Mouse (Mus musculus) G1E (cell line): ENCODE data around the gene Rhbdd2. TPM values are rescaled to one million over a fixed set of nuclear protein-coding genes. Genes with fewer than 3 reads are reported as not detected.
A peak's percentile ranks its signal among the peaks of the same experiment; 100 is the strongest.

Experiments
- ATAC-seq: 2 replicates; pipeline ENCODE4 v1.8.0; 2016; ENCODE audit warnings: mild to moderate bottlenecking; ENCODE audit not compliant: insufficient number of reproducible peaks, poor library complexity, low FRiP score, severe bottlenecking; ENCODE audit errors: extremely low read depth
- DNase-seq: peaks from one replicate; pipeline ENCODE4 v3.0.0; 2012; ENCODE audit warnings: low spot score
- H3K27me3 ChIP-seq: 2 replicates; pipeline ENCODE4 v1.6.1; 2012; ENCODE audit warnings: mild to moderate bottlenecking, low read length, inconsistent platforms; ENCODE audit not compliant: insufficient read depth
- H3K36me3 ChIP-seq: replicated peaks from 2 replicates; pipeline ENCODE3; 2012; ENCODE audit warnings: mild to moderate bottlenecking, inconsistent platforms
- H3K4me1 ChIP-seq: 2 replicates; pipeline ENCODE4 v1.6.1; 2012; ENCODE audit warnings: low read depth, low read length, inconsistent platforms, mixed read lengths; ENCODE audit not compliant: insufficient read depth
- H3K4me3 ChIP-seq: 2 replicates; pipeline ENCODE4 v1.5.1; 2012; ENCODE audit warnings: low read depth, mild to moderate bottlenecking, inconsistent platforms, low read length, moderate library complexity, mixed read lengths
- H3K9me3 ChIP-seq: replicated peaks from 2 replicates; pipeline ENCODE4 v1.6.1; 2012; ENCODE audit warnings: inconsistent platforms
- CTCF ChIP-seq: IDR thresholded peaks from 2 replicates; pipeline ENCODE4 v1.5.1; 2012; ENCODE audit warnings: low read depth, low read length, inconsistent platforms, mixed read lengths
- GATA1 ChIP-seq: IDR thresholded peaks from 2 replicates; pipeline ENCODE4 v1.6.1; 2012; ENCODE audit warnings: borderline replicate concordance, low read length, inconsistent platforms, mixed read lengths
- GATA2 ChIP-seq: IDR thresholded peaks from 2 replicates; pipeline ENCODE4 v1.6.1; 2012; ENCODE audit warnings: low read depth, low read length, inconsistent platforms, borderline replicate concordance
- POLR2AphosphoS5 ChIP-seq: IDR thresholded peaks from 2 replicates; pipeline ENCODE4 v1.6.1; 2012; ENCODE audit warnings: low read depth, low read length, inconsistent platforms; ENCODE audit not compliant: insufficient replicate concordance
- TAL1 ChIP-seq: conservative IDR thresholded peaks from 2 replicates; pipeline ENCODE4 v1.6.1; 2012; ENCODE audit warnings: low read depth, low read length, inconsistent platforms, mixed read lengths
- polyA plus RNA-seq: library from polyadenylated mRNA; stranded (reverse); fragments of >175 nt; gene quantifications from 2 replicates; pipeline ENCODE4 v1.2.3, GENCODE M21; 2012
- total RNA-seq, 2 experiments: library from RNA; stranded (forward) in 1 of 2; stranded (reverse) in 1 of 2; fragments of 200-1000 nt in 1 of 2; fragments of >200 nt in 1 of 2; fragmentation: Nextera tagmentation in 1 of 2; gene quantifications; 2 replicates each; pipeline ENCODE4 v1.2.3; 2014 to 2017

Rhbdd2 gene
- total and polyA plus RNA-seq, 3 experiments: 6.3 to 21.1 (median 9.8) TPM

- Histone ChIP-seq H3K9me3 (no peaks in the 10 kb centered on the region), H3K36me3 (peaks cover 2% of the 10 kb centered on the region), H3K4me3 (no peak overlapping the region), H3K4me1 (peaks cover 22% of the 10 kb centered on the region), H3K27me3 (no peaks in the 10 kb centered on the region)
- ATAC-seq: no peak
- TF ChIP-seq TAL1 (no peak), GATA1 (no peak), CTCF (no peak), POLR2AphosphoS5 (no peak)
- no peak for DNase-seq
Observed at GRCm38 (mm10) chr5:135629401-135629800, 3.0 kb upstream of the Rhbdd2 start.

GRCm38 (mm10) chr5:135630598-135630997 lies 1.8 kb upstream of the Rhbdd2 start:
- Histone ChIP-seq H3K4me3 (no peak overlapping the region), H3K4me1 (peaks cover 22% of the 10 kb centered on the region), H3K27me3 (no peaks in the 10 kb centered on the region), H3K9me3 (no peaks in the 10 kb centered on the region), H3K36me3 (peaks cover 14% of the 10 kb centered on the region)
- DNase-seq (no peak), ATAC-seq (no peak)
- TF ChIP-seq TAL1 (no peak), POLR2AphosphoS5 (no peak), GATA1 (no peak), CTCF (peak; percentile 40; the same call in 1 of the 2 replicates), GATA2 (no peak)

DNA sequence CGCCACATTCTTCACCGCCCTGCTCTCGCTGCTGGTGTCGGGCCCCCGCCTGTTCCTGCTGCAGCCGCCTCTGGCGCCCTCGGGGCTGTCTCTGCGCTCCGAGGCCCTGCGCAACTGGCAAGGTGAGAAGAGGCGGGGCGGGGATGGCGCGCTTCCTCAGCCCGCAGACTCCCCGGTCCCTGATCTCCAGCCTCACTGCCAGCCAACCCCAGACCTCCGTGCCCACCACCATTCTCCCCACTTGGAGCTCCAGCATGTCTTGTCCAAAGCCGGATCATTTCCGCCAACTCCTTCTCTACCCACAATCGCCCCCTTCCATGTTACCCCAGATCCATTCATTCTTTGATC lies 353 bp downstream of the Rhbdd2 start:
- Histone ChIP-seq H3K27me3 (no peaks in the 10 kb centered on the region), H3K4me1 (peaks cover 22% of the 10 kb centered on the region), H3K36me3 (peaks cover 35% of the 10 kb centered on the region), H3K4me3 (peak overlapping the region; percentile 84), H3K9me3 (no peaks in the 10 kb centered on the region)
- DNase-seq (no peak), ATAC-seq (no peak)
- TF ChIP-seq TAL1 (no peak), POLR2AphosphoS5 (no peak), GATA2 (no peak), CTCF (no peak), GATA1 (no peak)

DNA sequence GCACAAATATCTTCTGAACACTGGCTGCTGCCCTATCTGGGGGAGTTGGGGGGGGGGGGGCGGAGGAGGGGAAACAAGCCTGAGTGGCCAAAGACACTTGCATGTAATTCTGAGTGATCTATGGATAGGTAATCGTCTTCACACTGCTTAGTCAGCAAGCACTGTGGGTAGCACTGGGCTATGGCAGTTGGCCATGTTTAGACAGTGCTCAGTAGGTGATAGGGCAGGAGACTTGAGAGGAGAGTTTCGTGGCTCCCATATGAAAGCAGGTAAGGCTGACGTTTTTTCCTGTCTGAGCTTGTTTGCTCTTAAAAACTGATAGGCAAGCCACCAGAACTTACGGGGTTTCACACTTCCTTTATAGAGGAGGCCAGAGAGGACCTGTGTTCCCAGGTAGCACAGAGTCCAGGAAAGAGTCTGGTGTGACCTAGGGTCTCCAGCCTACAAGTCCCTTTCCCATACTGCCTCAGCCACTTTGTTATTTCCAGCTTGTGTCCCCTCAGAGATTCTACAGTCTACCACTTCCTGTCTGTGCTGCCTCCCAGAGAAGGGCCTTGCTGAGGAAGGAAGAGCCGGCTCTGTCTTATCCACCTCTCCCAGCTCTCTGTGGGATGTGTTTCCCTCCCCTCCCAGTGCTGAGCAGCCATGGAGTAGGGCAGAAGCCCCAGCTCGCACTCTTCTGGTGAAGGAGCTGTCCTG lies 7.5 kb downstream of the Rhbdd2 start:
- TF ChIP-seq GATA2: no peak
- TF ChIP-seq GATA1: no peak
- no peak for TF ChIP-seq CTCF
- TF ChIP-seq POLR2AphosphoS5: no peak
- TF ChIP-seq TAL1: no peak
- no peak for ATAC-seq
- peak; percentile 10 for DNase-seq
- Histone ChIP-seq H3K4me3 (no peak overlapping the region), H3K36me3 (peaks cover 79% of the 10 kb centered on the region), H3K4me1 (peaks cover 18% of the 10 kb centered on the region), H3K9me3 (no peaks in the 10 kb centered on the region), H3K27me3 (no peaks in the 10 kb centered on the region)

DNA sequence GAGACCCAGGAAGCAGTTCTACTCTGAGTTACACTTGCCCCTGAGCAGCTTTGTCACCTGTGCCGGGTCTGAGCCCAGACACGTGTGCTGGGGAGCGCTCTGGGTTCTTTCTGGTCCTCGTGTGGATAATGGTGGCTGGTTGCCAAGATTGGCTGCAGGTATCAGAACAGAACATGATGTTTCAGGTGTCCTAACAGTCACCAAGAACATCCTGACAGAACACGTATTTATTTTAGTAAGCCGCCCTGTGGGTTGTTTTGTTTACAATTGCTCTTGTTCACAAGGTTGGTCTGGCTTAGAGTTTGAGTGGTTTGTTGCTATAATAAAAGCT lies 8.0 kb downstream of the Rhbdd2 start:
- DNase-seq (no peak), ATAC-seq (no peak)
- no peak overlapping the region for H3K4me3 ChIP-seq
- H3K9me3 ChIP-seq: no peaks in the 10 kb centered on the region
- TF ChIP-seq POLR2AphosphoS5: no peak
- no peak for TF ChIP-seq TAL1
- H3K27me3 ChIP-seq: no peaks in the 10 kb centered on the region; the same call in 1 of the 2 replicates
- H3K36me3 ChIP-seq: peaks cover 74% of the 10 kb centered on the region
- H3K4me1 ChIP-seq: peaks cover 18% of the 10 kb centered on the region

- no peaks in the 10 kb centered on the region for H3K9me3 ChIP-seq
- ATAC-seq: no peak
- H3K27me3 ChIP-seq: no peaks in the 10 kb centered on the region; the same call in 1 of the 2 replicates
- TF ChIP-seq GATA2 (no peak), POLR2AphosphoS5 (no peak), GATA1 (no peak), TAL1 (no peak), CTCF (no peak)
- DNase-seq: no peak
- H3K4me3 ChIP-seq: no peak overlapping the region
- peaks cover 68% of the 10 kb centered on the region for H3K36me3 ChIP-seq
- H3K4me1 ChIP-seq: peaks cover 18% of the 10 kb centered on the region
Observed at GRCm38 (mm10) chr5:135641028-135641427, 8.6 kb downstream of the Rhbdd2 start.
